Mouse (Mus musculus) liver, embryonic 14.5 days (tissue): ENCODE measurements around the gene Slc3a2.

Experiments used
- CTCF ChIP-seq: IDR thresholded peaks from 2 replicates; pipeline ENCODE4 v1.5.1; 2016; ENCODE audit warnings: antibody characterized with exemption, low read depth, control low read depth
- EP300 ChIP-seq: IDR thresholded peaks from 2 replicates; pipeline ENCODE4 v1.6.1; 2016; ENCODE audit warnings: antibody characterized with exemption, low read depth

DNA sequence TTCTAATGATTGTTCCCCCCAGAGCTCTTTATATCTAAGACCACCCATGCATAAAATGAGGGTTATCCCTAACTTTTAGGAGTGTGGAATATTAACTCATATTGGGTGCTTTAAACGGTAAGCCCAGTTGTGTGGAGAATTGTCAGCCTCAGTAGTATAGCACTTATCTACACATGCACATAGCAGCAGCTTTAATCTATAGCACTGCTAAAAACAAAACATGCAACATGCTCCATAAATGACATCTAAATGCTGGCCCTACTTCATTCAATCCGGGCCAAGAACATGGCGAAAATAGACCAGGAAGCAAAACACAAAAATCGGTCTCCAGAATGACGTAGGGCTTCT is 636 bp downstream of the Slc3a2 start:
- TF ChIP-seq CTCF (no peak), EP300 (no peak)
